Mouse (Mus musculus) hindbrain, embryonic 10.5 days (tissue): Measurements from ENCODE around the gene Rprd2. TPM values are rescaled to one million over a fixed set of nuclear protein-coding genes. Genes with fewer than 3 reads are reported as not detected.

ENCODE experiments used
- DNase-seq: peaks from one replicate; pipeline ENCODE4 v3.0.0-alpha.2; 2017; ENCODE audit warnings: low spot score
- H3K27ac ChIP-seq: fragments of 300-500 bp; sonication (generic); 2 replicates; pipeline ENCODE4 v1.5.1; 2016; ENCODE audit warnings: mild to moderate bottlenecking, moderate library complexity
- H3K27me3 ChIP-seq: fragments of 300-500 bp; sonication (generic); 2 replicates; pipeline ENCODE4 v1.6.1; 2016; ENCODE audit warnings: mild to moderate bottlenecking; ENCODE audit not compliant: poor library complexity, insufficient read depth, severe bottlenecking
- H3K36me3 ChIP-seq: fragments of 300-500 bp; sonication (generic); 2 replicates; pipeline ENCODE4 v1.6.1; 2016; ENCODE audit warnings: mild to moderate bottlenecking, moderate library complexity
- H3K4me1 ChIP-seq: fragments of 300-500 bp; sonication (generic); replicated peaks from 2 replicates; pipeline ENCODE4 v1.6.1; 2016; ENCODE audit warnings: mild to moderate bottlenecking
- H3K4me3 ChIP-seq: fragments of 300-500 bp; sonication (generic); 2 replicates; pipeline ENCODE4 v1.5.1; 2016; ENCODE audit warnings: mild to moderate bottlenecking, moderate library complexity
- H3K9me3 ChIP-seq: fragments of 300-500 bp; sonication (generic); 2 replicates; pipeline ENCODE4 v1.6.1; 2016; ENCODE audit warnings: mild to moderate bottlenecking, moderate library complexity
- WGBS: fragments of 180-500 bp; shearing (Covaris S2); methylation state at CpG from one replicate; pipeline ENCODE4 v1.1.7; 2016; 5-methylcytosine and 5-hydroxymethylcytosine counted together
- polyA plus RNA-seq: library from polyadenylated mRNA; unstranded; fragments of >200 nt; fragmentation: Nextera tagmentation; extraction: Ambion mirVana; gene quantifications from 2 replicates; pipeline ENCODE4 v1.2.1, GENCODE M21; 2016

The Rprd2 gene
- polyA plus RNA-seq, 1 experiment from 2014 or later: 19.8 TPM

GRCm38 (mm10) chr3:95806677-95807076 is 12.0 kb downstream of the Rprd2 start:
- no peak overlapping the region for H3K27ac ChIP-seq
- no peaks in the 10 kb centered on the region for H3K27me3 ChIP-seq
- H3K36me3 ChIP-seq: peaks cover 52% of the 10 kb centered on the region
- no peak overlapping the region for H3K4me3 ChIP-seq
- no peaks in the 10 kb centered on the region for H3K9me3 ChIP-seq
- WGBS: 88% methylated on average over 1 of the region's 1 CpGs
- DNase-seq: no peak
- no peaks in the 10 kb centered on the region for H3K4me1 ChIP-seq

DNA sequence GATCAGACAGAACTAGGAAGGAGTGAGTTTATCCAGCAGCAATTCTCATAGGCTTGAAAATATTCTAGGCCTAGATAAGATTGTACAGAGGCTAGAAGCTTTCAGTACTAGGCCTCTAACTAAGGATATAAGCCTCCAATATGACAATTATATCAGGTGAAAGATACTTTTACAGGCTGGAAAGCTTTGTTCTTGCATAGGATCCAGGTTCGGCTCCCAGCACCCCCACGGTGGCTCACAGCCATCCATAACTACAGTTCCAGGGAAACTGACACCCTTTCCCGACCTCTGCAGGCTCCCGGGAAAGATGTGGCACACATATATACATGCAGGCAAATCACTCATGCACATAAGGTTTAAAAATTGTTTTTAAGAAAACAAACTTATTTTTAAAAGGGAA is 14.8 kb downstream of the Rprd2 start:
- Histone ChIP-seq H3K36me3 (peaks cover 48% of the 10 kb centered on the region), H3K27ac (no peak overlapping the region), H3K9me3 (no peaks in the 10 kb centered on the region), H3K4me1 (no peaks in the 10 kb centered on the region), H3K27me3 (no peaks in the 10 kb centered on the region), H3K4me3 (no peak overlapping the region)
- WGBS: 96% methylated on average over 4 of the region's 4 CpGs
- DNase-seq: no peak

DNA sequence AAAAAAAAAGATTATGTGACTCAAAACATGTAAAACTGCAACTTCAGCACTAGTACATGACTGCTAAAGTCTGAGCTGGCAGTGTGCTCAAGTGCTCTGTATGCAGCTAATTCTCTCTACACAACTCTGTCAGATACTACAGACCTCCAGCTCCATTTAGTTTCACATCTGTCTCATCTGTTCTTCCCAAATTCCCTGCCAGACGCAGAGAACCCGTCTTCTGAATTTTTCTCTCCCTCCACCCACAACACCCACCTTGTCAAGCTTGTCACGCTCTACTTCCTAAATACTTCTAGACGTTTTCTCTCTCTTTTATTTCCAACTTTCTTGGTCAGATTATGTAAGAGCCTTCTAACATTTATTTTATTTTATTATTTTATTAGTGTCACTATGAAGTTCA is 19.9 kb downstream of the Rprd2 start:
- DNase-seq: no peak
- WGBS: 88% methylated on average over 4 of the region's 4 CpGs

DNA sequence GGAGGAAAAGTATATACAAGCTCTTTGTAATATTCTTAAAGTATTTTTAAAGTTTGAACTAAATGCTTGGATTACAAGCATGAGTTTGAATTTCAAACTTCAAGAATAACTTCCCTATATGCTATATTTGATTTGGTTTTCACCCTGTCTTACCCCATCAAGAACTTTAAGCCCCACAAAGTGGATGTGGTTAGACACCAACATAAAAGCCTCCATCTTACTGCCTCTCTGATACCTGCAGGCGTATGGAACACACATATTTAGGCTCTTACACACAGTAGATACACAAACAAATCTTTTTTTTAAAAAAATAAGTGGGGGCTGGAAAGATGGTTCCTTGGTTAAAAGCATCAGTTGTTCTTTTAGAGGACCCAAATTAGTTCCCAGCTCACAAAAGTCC is 24.4 kb downstream of the Rprd2 start:
- Histone ChIP-seq H3K4me1 (no peaks in the 10 kb centered on the region), H3K9me3 (no peaks in the 10 kb centered on the region), H3K4me3 (no peak overlapping the region), H3K27me3 (no peaks in the 10 kb centered on the region), H3K36me3 (peaks cover under 1% of the 10 kb centered on the region), H3K27ac (no peak overlapping the region)
- 85% methylated on average over 1 of the region's 1 CpGs for WGBS
- no peak for DNase-seq

More for the DNA sequence above, 19.9 kb downstream of the Rprd2 start:
- no peaks in the 10 kb centered on the region for H3K27me3 ChIP-seq
- H3K36me3 ChIP-seq: peaks cover 24% of the 10 kb centered on the region
- no peaks in the 10 kb centered on the region for H3K9me3 ChIP-seq
- no peaks in the 10 kb centered on the region for H3K4me1 ChIP-seq
- H3K4me3 ChIP-seq: no peak overlapping the region
- H3K27ac ChIP-seq: no peak overlapping the region

DNA sequence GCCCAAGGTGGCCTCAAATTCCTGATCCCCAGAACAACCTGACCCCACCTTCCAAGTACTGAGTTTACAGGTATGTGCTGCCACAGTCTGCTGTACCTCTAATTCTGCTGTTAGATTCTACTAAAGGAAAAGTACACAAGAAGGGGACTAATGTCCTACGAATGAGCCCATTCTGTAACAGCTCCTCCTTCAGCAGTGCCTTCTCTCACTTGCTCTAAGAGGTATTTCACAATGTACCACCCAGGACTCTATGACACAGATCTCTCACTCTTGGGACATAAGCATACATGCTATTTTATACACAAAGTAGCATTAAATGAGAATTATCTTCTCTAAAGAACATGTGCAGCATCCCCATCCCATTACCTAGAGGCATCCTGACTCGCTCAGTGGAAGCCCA is 25.0 kb downstream of the Rprd2 start:
- no peak overlapping the region for H3K4me3 ChIP-seq
- WGBS: 76% methylated on average over 2 of the region's 2 CpGs
- no peaks in the 10 kb centered on the region for H3K4me1 ChIP-seq
- H3K36me3 ChIP-seq: peaks cover 5% of the 10 kb centered on the region
- no peaks in the 10 kb centered on the region for H3K9me3 ChIP-seq
- DNase-seq: no peak
- H3K27me3 ChIP-seq: no peaks in the 10 kb centered on the region
- H3K27ac ChIP-seq: no peak overlapping the region

DNA sequence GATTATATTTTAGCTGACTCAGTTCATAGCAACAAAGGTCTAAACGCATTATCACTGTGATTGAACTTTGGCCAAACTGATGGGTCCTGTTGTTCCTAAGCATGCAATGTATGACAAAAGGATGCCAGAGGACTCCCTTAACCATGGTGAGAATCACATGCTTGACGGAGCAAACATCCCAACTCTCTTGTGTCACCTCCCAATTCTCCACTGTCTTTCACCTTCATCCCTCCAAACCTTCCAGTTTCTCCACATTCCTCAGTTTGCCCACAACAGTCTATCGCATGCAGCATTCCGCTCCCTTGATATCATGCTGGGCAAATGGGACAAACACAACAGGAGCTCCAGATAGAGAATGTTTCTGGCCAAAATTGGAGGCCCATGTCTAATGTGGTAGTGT is 33.2 kb downstream of the Rprd2 start:
- H3K27me3 ChIP-seq: no peaks in the 10 kb centered on the region
- H3K27ac ChIP-seq: no peak overlapping the region
- DNase-seq: no peak
- 88% methylated on average over 4 of the region's 4 CpGs for WGBS
- H3K4me3 ChIP-seq: no peak overlapping the region
- no peaks in the 10 kb centered on the region for H3K9me3 ChIP-seq
- H3K4me1 ChIP-seq: no peaks in the 10 kb centered on the region
- peaks cover 84% of the 10 kb centered on the region for H3K36me3 ChIP-seq

DNA sequence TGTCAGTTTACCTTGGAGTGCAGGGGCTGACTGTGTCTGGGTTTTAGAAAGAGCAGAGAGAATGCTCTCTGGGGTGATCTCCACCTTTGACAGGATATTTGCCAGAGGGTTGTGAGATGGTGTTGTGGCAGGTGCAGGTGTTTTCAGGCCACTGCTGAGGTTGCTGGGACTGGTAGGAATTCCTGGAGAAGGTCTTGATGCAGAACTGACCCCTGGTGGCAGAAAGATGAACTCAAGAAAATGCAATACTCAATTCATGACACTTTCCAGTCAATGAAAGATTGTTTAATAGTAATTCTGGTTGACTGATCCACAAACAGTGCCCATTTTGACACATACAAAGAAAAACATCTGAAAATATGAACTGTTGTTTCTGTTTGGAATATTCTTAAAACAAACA is 46.7 kb downstream of the Rprd2 start:
- H3K36me3 ChIP-seq: peaks cover 99% of the 10 kb centered on the region
- no peaks in the 10 kb centered on the region for H3K27me3 ChIP-seq
- no peak for DNase-seq

DNA sequence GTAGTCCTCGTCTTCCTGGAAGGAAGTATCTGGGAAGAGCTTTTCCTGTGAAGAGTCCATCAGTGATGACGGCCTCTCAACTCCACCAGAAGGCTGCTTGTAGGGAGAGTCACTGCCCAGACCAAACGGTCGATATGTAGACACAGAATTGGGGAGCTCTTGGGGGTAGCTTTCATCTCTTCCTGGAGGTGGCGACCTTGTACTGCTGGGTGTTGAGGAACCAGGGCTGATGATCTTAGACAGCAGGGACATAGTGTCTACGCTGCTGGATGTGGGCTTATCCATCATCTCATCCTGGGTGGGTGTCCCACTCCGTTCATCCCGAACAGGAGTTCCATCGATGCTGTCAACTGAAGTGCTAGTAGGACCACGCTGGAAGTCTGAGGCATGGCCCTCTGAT is 53.1 kb downstream of the Rprd2 start:
- H3K27me3 ChIP-seq: no peaks in the 10 kb centered on the region
- DNase-seq: no peak
- H3K27ac ChIP-seq: no peak overlapping the region
- no peaks in the 10 kb centered on the region for H3K9me3 ChIP-seq
- H3K36me3 ChIP-seq: peaks cover 74% of the 10 kb centered on the region
- WGBS: 94% methylated on average over 10 of the region's 10 CpGs
- peaks cover 13% of the 10 kb centered on the region; the same call in 1 of the 2 replicates for H3K4me1 ChIP-seq
- no peak overlapping the region for H3K4me3 ChIP-seq

More for the DNA sequence above, 46.7 kb downstream of the Rprd2 start:
- Histone ChIP-seq H3K4me3 (no peak overlapping the region), H3K9me3 (no peaks in the 10 kb centered on the region), H3K4me1 (no peaks in the 10 kb centered on the region), H3K27ac (no peak overlapping the region)

DNA sequence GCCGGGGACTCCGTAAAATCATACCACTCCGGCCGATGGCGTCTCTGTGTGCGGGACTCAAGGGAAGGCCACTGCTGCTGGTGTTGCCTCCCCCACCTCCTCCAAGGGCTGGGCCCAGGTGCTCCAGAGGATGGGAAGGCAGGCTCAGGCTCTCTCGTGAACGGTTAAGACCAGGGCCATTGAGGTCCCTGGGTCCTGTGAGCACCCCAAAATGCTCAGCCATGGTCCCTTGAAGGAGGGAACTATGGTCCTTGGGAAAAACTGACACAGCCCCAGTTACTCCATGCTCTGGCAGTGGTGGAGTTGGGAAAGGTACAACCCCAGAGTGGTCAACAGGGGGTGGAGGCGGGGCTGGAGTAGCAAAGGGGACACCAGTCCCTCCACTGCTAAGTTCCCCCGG is 54.9 kb downstream of the Rprd2 start:
- Histone ChIP-seq H3K4me3 (no peak overlapping the region), H3K36me3 (peaks cover 61% of the 10 kb centered on the region), H3K9me3 (no peaks in the 10 kb centered on the region), H3K27ac (0 out of 2 replicates have a peak overlapping the region, but pooled peaks have one; percentile 31), H3K27me3 (no peaks in the 10 kb centered on the region), H3K4me1 (peaks cover 13% of the 10 kb centered on the region; the same call in 1 of the 2 replicates)
- DNase-seq: no peak
- 70% methylated on average over 10 of the region's 10 CpGs for WGBS

DNA sequence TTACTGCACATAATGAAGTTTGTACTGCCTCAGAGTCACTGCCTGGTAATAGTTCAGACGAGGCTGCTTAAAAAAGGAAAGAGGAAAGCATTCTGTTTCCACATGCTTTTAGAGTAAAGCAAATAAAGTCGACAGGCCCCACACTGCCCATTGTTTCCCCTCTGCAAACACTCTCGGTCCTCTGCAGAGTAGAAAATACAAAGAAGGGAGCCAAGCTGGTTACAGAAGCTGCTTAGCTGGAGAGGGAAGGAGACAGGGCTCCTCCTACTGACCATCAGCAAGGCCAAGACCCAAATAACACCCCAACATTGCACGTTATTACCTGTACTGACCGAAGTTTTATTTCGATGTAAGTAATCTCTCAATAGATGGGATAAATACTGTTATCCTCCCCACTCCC is 55.7 kb downstream of the Rprd2 start:
- Histone ChIP-seq H3K4me3 (no peak overlapping the region), H3K27me3 (no peaks in the 10 kb centered on the region), H3K4me1 (peaks cover 13% of the 10 kb centered on the region; the same call in 1 of the 2 replicates), H3K36me3 (peaks cover 52% of the 10 kb centered on the region), H3K9me3 (no peaks in the 10 kb centered on the region), H3K27ac (no peak overlapping the region)
- 52% methylated on average over 6 of the region's 6 CpGs for WGBS
- no peak for DNase-seq

GRCm38 (mm10) chr3:95761771-95762170 is 56.9 kb downstream of the Rprd2 start:
- H3K36me3 ChIP-seq: peaks cover 41% of the 10 kb centered on the region
- no peak for DNase-seq
- H3K27ac ChIP-seq: 0 out of 2 replicates have a peak overlapping the region, but pooled peaks have one; percentile 23
- WGBS: 66% methylated on average over 4 of the region's 4 CpGs
- H3K4me3 ChIP-seq: no peak overlapping the region
- H3K4me1 ChIP-seq: peaks cover 13% of the 10 kb centered on the region; the same call in 1 of the 2 replicates
- H3K27me3 ChIP-seq: no peaks in the 10 kb centered on the region
- H3K9me3 ChIP-seq: no peaks in the 10 kb centered on the region

GRCm38 (mm10) chr3:95760656-95761055 is 58.0 kb downstream of the Rprd2 start:
- peaks cover 29% of the 10 kb centered on the region for H3K36me3 ChIP-seq

GRCm38 (mm10) chr3:95760106-95760505 is 58.6 kb downstream of the Rprd2 start, which contains the start of gene Tars2:
TSS of gene Tars2 (minus strand) at chr3:95760206.
- DNase-seq: no peak
- Histone ChIP-seq H3K4me3 (no peak within 1 kb of the TSS), H3K27me3 (no peaks in the 10 kb centered on the region), H3K36me3 (peaks cover 24% of the 10 kb centered on the region), H3K4me1 (peaks cover 18% of the 10 kb centered on the region; the same call in 1 of the 2 replicates), H3K9me3 (no peaks in the 10 kb centered on the region), H3K27ac (no peak within 1 kb of the TSS)
- 85% methylated on average over 6 of the region's 6 CpGs for WGBS

More at GRCm38 (mm10) chr3:95760656-95761055, 58.0 kb downstream of the Rprd2 start:
- Histone ChIP-seq H3K27me3 (no peaks in the 10 kb centered on the region), H3K27ac (no peak overlapping the region), H3K9me3 (no peaks in the 10 kb centered on the region), H3K4me1 (peaks cover 13% of the 10 kb centered on the region; the same call in 1 of the 2 replicates), H3K4me3 (no peak overlapping the region)
- no peak for DNase-seq
